Comparison of ENCODE assay signal across 22 mouse cellular contexts in the genomic region with DNA sequence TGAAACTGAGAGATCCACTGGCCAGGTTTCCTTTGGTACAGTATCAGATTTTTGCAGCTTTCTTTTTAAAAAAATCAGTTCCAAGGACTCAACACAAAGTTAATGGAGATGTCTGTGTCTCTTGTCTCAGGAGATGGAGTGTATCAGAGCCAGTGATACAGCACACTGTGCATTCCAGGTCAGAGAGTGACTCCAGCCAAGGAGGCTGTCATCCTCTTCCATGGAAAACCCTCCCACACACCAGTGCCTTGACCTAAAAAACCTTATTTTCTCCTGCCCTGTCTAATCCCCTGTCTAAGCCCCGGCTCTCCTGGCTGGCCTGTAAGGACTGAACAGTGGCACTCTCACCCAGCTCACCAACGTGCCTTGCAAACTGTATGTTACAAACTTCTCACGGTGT.
A peak's percentile ranks its signal among the peaks of the same experiment; 100 is the strongest.
DNase-seq lines count a peak whose midpoint lies in the region; TF ChIP-seq lines count a peak whose summit lies in the region.
"Had no signal": no experiment of that assay in that cellular context is flagged by ENCODE, and none has a peak within 500 bp of the region (broad histone marks: within the 10 kb centered on the region; RNA-seq: fewer than 3 reads in every experiment).

No protein-coding gene starts in this region.

- H3K9ac ChIP-seq in heart, adult 2 months (ENCODE audit: low read depth, low read length): no peak overlapping the region
- H3K9ac ChIP-seq: embryonic facial prominence, embryonic 13.5 days; embryonic facial prominence, embryonic 15.5 days; forebrain, embryonic 12.5 days had no signal

- H3K79me2 ChIP-seq in heart, adult 2 months (replicated peaks; ENCODE audit: control insufficient read depth, insufficient read depth, low read length): peaks cover 3% of the 10 kb centered on the region; the same call in 1 of the 2 replicates

- no peak for TF ChIP-seq EP300 in heart, adult 2 months (IDR thresholded peaks at IDR 0.05; ENCODE audit: insufficient read depth, low read depth, low read length)

- TF ChIP-seq CTCF in gastrocnemius, adult 2 months (IDR thresholded peaks at IDR 0.05): no peak
- TF ChIP-seq CTCF in heart, adult 2 months (IDR thresholded peaks at IDR 0.05): no peak
- no peak for TF ChIP-seq CTCF in kidney, adult 2 months (conservative IDR thresholded peaks at IDR 0.05; ENCODE audit: insufficient read depth, insufficient read length, low read depth, low read length)

- WGBS in heart, adult 2 months: 71% methylated on average over 3 of the region's 3 CpGs
- 65% methylated on average over 3 of the region's 3 CpGs for WGBS in kidney, adult 2 months

- TF ChIP-seq POLR2A in heart, adult 2 months (IDR thresholded peaks at IDR 0.05; ENCODE audit: insufficient read depth, low read depth, low read length): no peak
- no peak for TF ChIP-seq POLR2A in kidney, adult 2 months (IDR thresholded peaks at IDR 0.05; ENCODE audit: low read depth, low read length)

- no peak overlapping the region for H3K4me3 ChIP-seq in gastrocnemius, adult 2 months
- H3K4me3 ChIP-seq in heart, adult 2 months: no peak overlapping the region
- no peak overlapping the region for H3K4me3 ChIP-seq in kidney, adult 2 months (ENCODE audit: insufficient read depth, low read depth, low read length)
- H3K4me3 ChIP-seq: embryonic facial prominence, embryonic 13.5 days; embryonic facial prominence, embryonic 15.5 days; erythroblast, embryonic 14.5 days; forebrain, embryonic 10.5 days; forebrain, embryonic 12.5 days had no signal

- H3K27me3 ChIP-seq in heart, adult 2 months (ENCODE audit: control insufficient read depth, insufficient read depth, low read length): no peaks in the 10 kb centered on the region
- H3K27me3 ChIP-seq in kidney, adult 2 months (replicated peaks; ENCODE audit: control insufficient read depth, insufficient read depth, low read length): no peaks in the 10 kb centered on the region
- H3K27me3 ChIP-seq: embryonic facial prominence, embryonic 13.5 days; embryonic facial prominence, embryonic 15.5 days; forebrain, embryonic 12.5 days had no signal

- DNase-seq in gastrocnemius, adult 2 months: peak; percentile 60
- no peak for DNase-seq in gastrocnemius, postnatal 4 days (ENCODE audit: low spot score in 2 of 2)
- peak; percentile 29 to 33 for DNase-seq in heart, adult 2 months
- no peak for DNase-seq in heart, postnatal 36 days
- peak; percentile 48 for DNase-seq in gastrocnemius, postnatal 25 days
- DNase-seq in skeletal muscle tissue, adult 2 months (ENCODE audit: low read depth, low spot score): peak; percentile 58
- no peak for DNase-seq in kidney, adult 2 months
- DNase-seq: adrenal gland, adult 2 months; adrenal gland, postnatal 10 days; adrenal gland, postnatal 25 days; cerebellum, adult 11 months; cerebellum, adult 18-20 months; cerebellum, adult 8-10 months; cerebellum, adult 9-11 months; cerebellum, postnatal 14 days; cerebellum, postnatal 36 days; embryo, embryonic 11 days had no signal

- intact Hi-C loops in gastrocnemius, adult 2 months (cut with DNase I): no loop called here
- intact Hi-C loops in heart, adult 2 months (cut with DNase I): no loop called here
- intact Hi-C loops in heart, postnatal 36 days (cut with DNase I): no loop called here

- H3K27ac ChIP-seq in gastrocnemius, adult 2 months: peak overlapping the region; percentile 16
- H3K27ac ChIP-seq in heart, adult 2 months: peak overlapping the region; percentile 11; the same call in 1 of the 2 replicates
- no peak overlapping the region for H3K27ac ChIP-seq in kidney, adult 2 months (ENCODE audit: insufficient read depth, low read depth, low read length)
- H3K27ac ChIP-seq: embryonic facial prominence, embryonic 13.5 days; embryonic facial prominence, embryonic 15.5 days; forebrain, embryonic 10.5 days; forebrain, embryonic 12.5 days had no signal

- H3K4me1 ChIP-seq in heart, adult 2 months (ENCODE audit: control insufficient read depth, insufficient read depth, low read length): peaks cover 6% of the 10 kb centered on the region
- H3K4me1 ChIP-seq in kidney, adult 2 months (ENCODE audit: control insufficient read depth, insufficient read depth, low read length): no peaks in the 10 kb centered on the region

- H3K36me3 ChIP-seq in heart, adult 2 months (ENCODE audit: control insufficient read depth, insufficient read depth, low read length): peaks cover 15% of the 10 kb centered on the region
- H3K36me3 ChIP-seq in kidney, adult 2 months (ENCODE audit: control insufficient read depth, insufficient read depth, low read length): no peaks in the 10 kb centered on the region
- H3K36me3 ChIP-seq: forebrain, embryonic 12.5 days had no signal

Comparison
In these comparisons a context has a peak if more than half of its experiments do, and no peak if none do; other contexts are left out.
1. DNase-seq: peak in gastrocnemius, adult 2 months (single experiment), heart, adult 2 months (2 of 2), gastrocnemius, postnatal 25 days (single experiment) and skeletal muscle tissue, adult 2 months (single experiment); none in gastrocnemius, postnatal 4 days (0 of 2), heart, postnatal 36 days (0 of 2) and kidney, adult 2 months (single experiment).